Mouse (Mus musculus) cerebellum, adult 2 months (tissue): Measurements from ENCODE around the gene Fbn1.

Experiments used
- CTCF ChIP-seq: fragments of 200-500 bp; IDR thresholded peaks from 2 replicates; pipeline ENCODE4 v1.5.1; 2011; ENCODE audit warnings: low read depth, mild to moderate bottlenecking, control low read depth, low read length, moderate library complexity, borderline replicate concordance; ENCODE audit not compliant: insufficient read depth
- POLR2A ChIP-seq: fragments of 200-500 bp; IDR thresholded peaks from 2 replicates; pipeline ENCODE4 v1.6.1; 2011; ENCODE audit warnings: low read length, control low read depth, borderline replicate concordance; ENCODE audit not compliant: insufficient read depth

DNA sequence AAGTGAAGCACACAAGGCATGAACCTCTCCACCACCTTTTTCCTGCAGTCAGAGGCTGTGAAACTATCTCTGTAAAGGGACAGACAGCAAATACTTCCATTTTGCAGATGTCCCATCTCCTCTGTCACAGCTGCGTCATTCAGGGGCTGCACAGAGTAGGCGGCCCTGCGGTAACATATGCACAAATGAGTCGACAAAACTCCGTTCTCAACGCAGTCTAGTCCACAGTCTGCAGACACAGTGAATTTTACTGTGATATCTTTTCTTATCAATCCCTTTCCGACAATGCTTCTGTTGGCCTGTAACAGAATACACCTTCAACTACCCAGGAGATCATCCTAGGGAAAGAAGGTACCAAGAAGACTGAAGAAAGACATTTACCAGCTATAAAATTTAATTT, 9.6 kb downstream of the Fbn1 start:
- no peak for TF ChIP-seq CTCF
- no peak for TF ChIP-seq POLR2A
